Mouse (Mus musculus): ENCODE data around the gene Fli1. TPM values are rescaled to one million over a fixed set of nuclear protein-coding genes. Genes with fewer than 3 reads are reported as not detected.

Gene Fli1
- total and polyA plus RNA-seq, 3 experiments = 13.8 to 171 (median 24.3) TPM

GRCm38 (mm10) chr9:32543923-32544575 lies 1.4 kb upstream of the Fli1 start:
- no peak overlapping the region for H3K27ac ChIP-seq (ENCODE audit: control insufficient read depth, low read depth, low read length)
- H3K36me3 ChIP-seq (ENCODE audit: control insufficient read depth in 1 of 2, insufficient read depth in 2 of 2, low read length in 2 of 2) = peaks cover 0 to 7% of the 10 kb centered on the region in 2 experiments; a peak in 2 of 4 replicates
- H3K4me1 ChIP-seq (ENCODE audit: control insufficient read depth in 1 of 2, insufficient read depth in 2 of 2, low read length in 2 of 2) = peaks cover 6 to 21% of the 10 kb centered on the region in 2 experiments; a peak in 3 of 4 replicates
- no peaks in the 10 kb centered on the region for H3K9me3 ChIP-seq (replicated peaks; ENCODE audit: insufficient read depth, low read length)
- no peaks in the 10 kb centered on the region for H3K27me3 ChIP-seq (ENCODE audit: control insufficient read depth in 1 of 2, insufficient read depth in 2 of 2, low read length in 2 of 2)
- no peak overlapping the region for H3K9ac ChIP-seq (ENCODE audit: control insufficient read depth, low read depth, low read length, poor library complexity, severe bottlenecking)
- H3K79me2 ChIP-seq (ENCODE audit: control insufficient read depth, insufficient read depth, low read length, poor library complexity) = peaks cover 20% of the 10 kb centered on the region
- DNase-seq (ENCODE audit: low read depth, low spot score) = no peak
- no peak for TF ChIP-seq UBTF (IDR thresholded peaks at IDR 0.05; ENCODE audit: borderline replicate concordance, insufficient read depth, low read depth, low read length)
- H3K4me3 ChIP-seq (ENCODE audit: control insufficient read depth in 1 of 2, insufficient read depth in 1 of 2, low read depth in 2 of 2, low read length in 2 of 2) = no peak overlapping the region

- H3K27me3 ChIP-seq (ENCODE audit: control insufficient read depth in 1 of 2, insufficient read depth in 2 of 2, low read length in 2 of 2) = no peaks in the 10 kb centered on the region
- no peak for DNase-seq (ENCODE audit: low read depth, low spot score)
- peaks cover 13 to 21% of the 10 kb centered on the region in 2 experiments for H3K4me1 ChIP-seq (ENCODE audit: control insufficient read depth in 1 of 2, insufficient read depth in 2 of 2, low read length in 2 of 2)
Measured at GRCm38 (mm10) chr9:32543040-32543581, 450 bp upstream of the Fli1 start.

GRCm38 (mm10) chr9:32541223-32541901 lies 1.3 kb downstream of the Fli1 start:
- H3K9ac ChIP-seq (ENCODE audit: control insufficient read depth, low read depth, low read length, poor library complexity, severe bottlenecking) = peak overlapping the region; percentile 81
- H3K79me2 ChIP-seq (ENCODE audit: control insufficient read depth, insufficient read depth, low read length, poor library complexity) = peaks cover 41% of the 10 kb centered on the region
- H3K9me3 ChIP-seq (replicated peaks; ENCODE audit: insufficient read depth, low read length) = no peaks in the 10 kb centered on the region
- peak; percentile 80 for DNase-seq (ENCODE audit: low read depth, low spot score)
- peaks cover 17 to 29% of the 10 kb centered on the region in 2 experiments for H3K4me1 ChIP-seq (ENCODE audit: control insufficient read depth in 1 of 2, insufficient read depth in 2 of 2, low read length in 2 of 2)
- peak overlapping the region; percentile 81 to 85 for H3K4me3 ChIP-seq (ENCODE audit: control insufficient read depth in 1 of 2, insufficient read depth in 1 of 2, low read depth in 2 of 2, low read length in 2 of 2)
- H3K27ac ChIP-seq (ENCODE audit: control insufficient read depth, low read depth, low read length) = peak overlapping the region; percentile 70
- H3K27me3 ChIP-seq (ENCODE audit: control insufficient read depth in 1 of 2, insufficient read depth in 2 of 2, low read length in 2 of 2) = no peaks in the 10 kb centered on the region
- H3K36me3 ChIP-seq (ENCODE audit: control insufficient read depth in 1 of 2, insufficient read depth in 2 of 2, low read length in 2 of 2) = peaks cover 5 to 25% of the 10 kb centered on the region in 2 experiments; a peak in 3 of 4 replicates
- TF ChIP-seq SMC3 (IDR thresholded peaks at IDR 0.05; ENCODE audit: low read depth, low read length) (no peak), USF2 (IDR thresholded peaks at IDR 0.05; ENCODE audit: borderline replicate concordance in 1 of 2, insufficient read depth in 1 of 2, low read depth in 1 of 2, low read length in 2 of 2) (no peak), HCFC1 (IDR thresholded peaks at IDR 0.05; ENCODE audit: low read depth, low read length) (peak; percentile 62), MXI1 (IDR thresholded peaks at IDR 0.05; ENCODE audit: low read depth, low read length) (no peak), POLR2A (IDR thresholded peaks at IDR 0.05; ENCODE audit: control insufficient read depth in 1 of 2, insufficient read depth in 1 of 2, low read depth in 1 of 2, low read length in 2 of 2, poor library complexity in 1 of 2) (peak; percentile 58 to 76; a peak in 3 of 4 replicates), TAL1 (IDR thresholded peaks at IDR 0.05; ENCODE audit: low read length) (peak; percentile 68), MEF2A (IDR thresholded peaks at IDR 0.05; ENCODE audit: extremely low read depth, insufficient replicate concordance, low read depth, low read length, poor library complexity, severe bottlenecking) (peak; percentile 73; the same call in 1 of the 2 replicates), ETS1 (IDR thresholded peaks at IDR 0.05; ENCODE audit: low read depth, low read length) (peak; percentile 81), RAD21 (IDR thresholded peaks at IDR 0.05; ENCODE audit: low read depth, low read length) (no peak), MYB (IDR thresholded peaks at IDR 0.05; ENCODE audit: low read depth, low read length) (peak; percentile 40; the same call in 1 of the 2 replicates), GABPA (IDR thresholded peaks at IDR 0.05; ENCODE audit: low read depth, low read length) (no peak), ZNF384 (IDR thresholded peaks at IDR 0.05; ENCODE audit: low read depth, low read length) (peak; percentile 89), TCF12 (IDR thresholded peaks at IDR 0.05; ENCODE audit: low read depth, low read length) (peak; percentile 65; the same call in 1 of the 2 replicates)

More at GRCm38 (mm10) chr9:32543040-32543581, 450 bp upstream of the Fli1 start:
- Histone ChIP-seq H3K4me3 (ENCODE audit: control insufficient read depth in 1 of 2, insufficient read depth in 1 of 2, low read depth in 2 of 2, low read length in 2 of 2) (no peak overlapping the region), H3K9me3 (replicated peaks; ENCODE audit: insufficient read depth, low read length) (no peaks in the 10 kb centered on the region), H3K27ac (ENCODE audit: control insufficient read depth, low read depth, low read length) (no peak overlapping the region), H3K79me2 (ENCODE audit: control insufficient read depth, insufficient read depth, low read length, poor library complexity) (peaks cover 29% of the 10 kb centered on the region), H3K9ac (ENCODE audit: control insufficient read depth, low read depth, low read length, poor library complexity, severe bottlenecking) (no peak overlapping the region), H3K36me3 (ENCODE audit: control insufficient read depth in 1 of 2, insufficient read depth in 2 of 2, low read length in 2 of 2) (peaks cover 2 to 16% of the 10 kb centered on the region in 2 experiments; a peak in 3 of 4 replicates)
- TF ChIP-seq RAD21 (IDR thresholded peaks at IDR 0.05; ENCODE audit: low read depth, low read length) (no peak), MYC (IDR thresholded peaks at IDR 0.05; ENCODE audit: low read depth, low read length) (no peak), JUND (IDR thresholded peaks at IDR 0.05; ENCODE audit: low read depth, low read length) (no peak), MYB (IDR thresholded peaks at IDR 0.05; ENCODE audit: low read depth, low read length) (no peak), POLR2AphosphoS2 (IDR thresholded peaks at IDR 0.05; ENCODE audit: low read length) (no peak), CHD2 (IDR thresholded peaks at IDR 0.05; ENCODE audit: low read length) (no peak), MXI1 (IDR thresholded peaks at IDR 0.05; ENCODE audit: low read depth, low read length) (no peak), KAT2A (conservative IDR thresholded peaks at IDR 0.05; ENCODE audit: low read depth, low read length) (no peak), GATA1 (IDR thresholded peaks at IDR 0.05; ENCODE audit: low read depth, low read length) (no peak), RCOR1 (IDR thresholded peaks at IDR 0.05; ENCODE audit: low read depth, low read length) (no peak), ELF1 (IDR thresholded peaks at IDR 0.05; ENCODE audit: low read depth, low read length) (no peak), NRF1 (IDR thresholded peaks at IDR 0.05; ENCODE audit: insufficient read depth, low read depth, low read length, poor library complexity, severe bottlenecking) (no peak), CTCF (IDR thresholded peaks at IDR 0.05 in 2 of 3, conservative IDR thresholded peaks at IDR 0.05 in 1 of 3; ENCODE audit: control insufficient read depth in 1 of 3, insufficient read depth in 1 of 3, low read depth in 2 of 3, low read length in 3 of 3, poor library complexity in 1 of 3, severe bottlenecking in 1 of 3) (no peak), NELFE (IDR thresholded peaks at IDR 0.05; ENCODE audit: low read depth, low read length) (no peak), CHD1 (IDR thresholded peaks at IDR 0.05; ENCODE audit: low read depth, low read length) (no peak), MAX (IDR thresholded peaks at IDR 0.05; ENCODE audit: low read length) (no peak), BHLHE40 (IDR thresholded peaks at IDR 0.05; ENCODE audit: borderline replicate concordance, low read depth, low read length) (no peak), POLR2A (IDR thresholded peaks at IDR 0.05; ENCODE audit: control insufficient read depth in 1 of 2, insufficient read depth in 1 of 2, low read depth in 1 of 2, low read length in 2 of 2, poor library complexity in 1 of 2) (no peak), SMC3 (IDR thresholded peaks at IDR 0.05; ENCODE audit: low read depth, low read length) (no peak), ZC3H11A (IDR thresholded peaks at IDR 0.05; ENCODE audit: low read depth, low read length) (no peak)
